Mouse (Mus musculus) heart, embryonic 10.5 days (tissue): ENCODE results near the gene Hist4h4. TPM values are rescaled to one million over a fixed set of nuclear protein-coding genes. Genes with fewer than 3 reads are reported as not detected.

Source experiments
- microRNA-seq: library from miRNA; unstranded; fragments of <30 nt; microRNA quantifications from one replicate; pipeline ENCODE4, GENCODE M21; 2017
- polyA plus RNA-seq: library from polyadenylated mRNA; unstranded; fragments of >200 nt; fragmentation: Nextera tagmentation; extraction: Ambion mirVana; gene quantifications from 2 replicates; pipeline ENCODE4 v1.2.1, GENCODE M21; 2016

Hist4h4 gene
- polyA plus RNA-seq, 1 experiment from 2014 or later = 0.63 TPM

Small RNA genes within 50 kb of the gene (microRNA-seq; reads per million reads assigned to microRNA genes)
- not detected for gene Gm44364

Other genes starting within 250 kb of the Hist4h4 start
- 3.1 and 6.0 TPM in 2 replicates for gene Plbd1, start 142.5 kb downstream of the Hist4h4 start, polyA plus RNA-seq
- gene Gucy2c, start 22.6 kb downstream of the Hist4h4 start, polyA plus RNA-seq = 0.10 TPM in 1 of 2 replicates, not detected in the other
- 81.5 and 88.2 TPM in 2 replicates for gene H2afj, start 3.8 kb upstream of the Hist4h4 start, polyA plus RNA-seq
- gene BC049715, start 23.2 kb upstream of the Hist4h4 start, polyA plus RNA-seq = 2.4 and 2.7 TPM in 2 replicates
- 111 and 120 TPM in 2 replicates for gene Wbp11, start 23.8 kb upstream of the Hist4h4 start, polyA plus RNA-seq
- not detected in 2 replicates for gene Smco3, start 31.0 kb upstream of the Hist4h4 start, polyA plus RNA-seq
- 12.8 and 15.8 TPM in 2 replicates for gene Art4, start 53.3 kb upstream of the Hist4h4 start, polyA plus RNA-seq
- 10.7 and 12.2 TPM in 2 replicates for gene Mgp, start 71.4 kb upstream of the Hist4h4 start, polyA plus RNA-seq
- 0.55 and 0.73 TPM in 2 replicates for gene Erp27, start 117.8 kb upstream of the Hist4h4 start, polyA plus RNA-seq
- gene Pde6h, start 119.4 kb upstream of the Hist4h4 start, polyA plus RNA-seq = not detected in 2 replicates
- 105 and 111 TPM in 2 replicates for gene Arhgdib, start 137.5 kb upstream of the Hist4h4 start, polyA plus RNA-seq